Mouse (Mus musculus) left cerebral cortex, postnatal 36 days (tissue): ENCODE measurements around the gene Ddx56. TPM values are rescaled to one million over a fixed set of nuclear protein-coding genes. Genes with fewer than 3 reads are reported as not detected.
"Not testable (repeated sequence)": the region's sequence is repeated elsewhere in the genome, so short reads cannot be mapped to it uniquely, and the experiment has no call there.

ENCODE experiments used
- DNase-seq, 2 experiments: peaks; one replicate each; pipeline ENCODE4 v3.0.0; 2021 to 2022; ENCODE audit warnings: low spot score in 2 of 2, mixed read lengths in 1 of 2
- intact Hi-C: fragments of 180-260 bp; cut with DNase I; formaldehyde crosslinking; loops from one replicate; pipeline ENCODE4 v1.15.1; 2025
- total RNA-seq, 2 experiments: library from RNA; stranded (reverse); gene quantifications; 2 replicates each; pipeline ENCODE4 v1.2.3; 2021

Gene Ddx56
- total RNA-seq, 2 experiments from 2014 or later = 45.8 to 46.5 TPM

DNA sequence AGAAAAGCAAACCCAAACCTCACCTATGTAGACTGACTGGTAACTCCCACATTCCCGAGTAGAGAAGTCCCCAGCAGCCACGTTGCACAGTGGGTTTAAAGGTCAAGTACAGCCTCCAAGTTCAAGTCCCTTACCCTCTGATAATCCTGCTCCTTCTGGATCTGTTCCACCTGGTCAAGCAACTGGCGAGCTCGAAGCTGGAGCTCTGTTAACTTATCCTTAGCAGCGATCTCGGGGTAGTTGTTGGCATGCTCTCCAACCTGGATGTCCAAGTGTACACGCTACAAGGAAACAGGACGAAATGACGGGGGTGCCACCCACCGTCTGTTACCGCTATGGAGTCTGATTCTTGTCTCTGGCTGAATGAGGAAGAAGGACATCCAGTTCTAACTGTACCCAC lies 6.0 kb upstream of the Ddx56 start:
- intact Hi-C loops = no loop called here
- no peak for DNase-seq

DNA sequence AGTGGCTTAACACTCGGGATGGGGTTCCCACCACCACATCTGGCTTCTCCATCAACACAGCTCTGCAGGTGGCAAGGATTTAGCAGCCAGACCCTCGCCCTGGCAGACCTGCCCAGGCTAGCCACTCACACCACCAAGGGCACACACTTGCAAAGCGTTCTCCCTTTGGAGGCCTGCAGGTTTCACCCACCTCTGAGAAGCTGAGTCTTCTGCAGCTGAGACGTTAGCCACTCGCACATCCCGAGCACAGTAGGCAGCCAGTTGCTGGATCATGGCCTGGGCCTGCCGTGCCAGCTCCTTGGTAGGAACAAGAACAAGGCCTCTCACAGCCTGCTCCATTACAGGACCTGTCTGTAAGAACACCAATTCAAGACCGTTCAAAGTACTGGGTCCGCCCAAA lies 951 bp downstream of the Ddx56 start:
- intact Hi-C loops = loop anchor here (5.0 to 10.0 kb wide), 2 partner anchors 64 to 152 kb away; partner anchors contain the start of genes A730071L15Rik and Nudcd3
- no peak for DNase-seq

DNA sequence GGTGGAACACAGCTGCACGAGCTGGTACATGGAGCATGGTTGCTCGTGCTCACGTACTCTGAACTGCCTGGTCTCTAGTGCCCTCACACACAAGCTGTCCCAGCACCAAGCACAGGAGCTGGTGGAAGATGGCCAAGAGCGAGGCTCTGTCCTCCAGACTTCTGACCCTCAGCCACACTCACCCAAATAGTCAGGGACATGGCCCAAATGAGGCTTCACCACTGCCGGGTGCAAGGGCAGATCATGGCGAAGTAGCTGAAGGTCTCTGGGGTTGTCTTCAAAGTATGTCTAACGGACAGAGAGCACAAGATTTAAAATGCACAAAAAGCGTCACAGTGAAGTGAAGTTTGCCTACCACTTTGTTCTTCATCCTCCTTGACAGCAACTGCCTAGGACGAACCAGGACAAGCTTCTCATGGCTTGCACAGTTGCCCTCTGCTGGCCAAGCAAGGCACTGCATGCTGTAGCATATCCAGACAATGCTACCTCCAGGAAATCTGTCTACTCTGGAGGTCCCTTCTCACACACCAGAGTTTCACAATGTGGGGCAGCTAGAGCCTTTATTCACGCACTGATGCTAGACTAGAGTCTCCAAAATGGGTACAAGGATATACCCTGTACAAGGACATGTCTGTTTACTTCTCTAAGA lies 6.0 kb downstream of the Ddx56 start:
- intact Hi-C loops = loop anchor here (5.0 to 10.0 kb wide), 2 partner anchors 147 to 269 kb away; no protein-coding TSS in a partner anchor
- DNase-seq = peak; percentile 59 to 64

DNA sequence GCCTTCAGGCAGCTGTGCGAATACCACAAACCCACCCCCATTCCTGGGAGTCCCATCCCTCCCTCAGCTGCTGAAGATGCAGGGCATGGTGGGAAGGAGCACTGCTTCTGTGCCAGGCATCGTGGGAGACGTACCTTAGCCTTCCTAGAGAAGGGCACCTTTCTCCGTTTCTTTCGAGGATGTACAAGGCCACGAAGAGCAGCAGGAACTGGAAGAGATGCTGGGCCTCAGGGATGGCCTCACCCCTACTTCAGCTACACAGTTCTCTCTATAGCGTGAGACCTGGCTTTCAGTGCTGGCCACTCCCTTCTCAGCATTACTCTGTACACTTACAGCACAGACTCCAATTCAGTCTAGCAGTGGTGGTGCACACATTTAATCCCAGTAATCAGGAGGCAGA lies 8.2 kb downstream of the Ddx56 start:
- no peak for DNase-seq
- intact Hi-C loops = no loop called here

DNA sequence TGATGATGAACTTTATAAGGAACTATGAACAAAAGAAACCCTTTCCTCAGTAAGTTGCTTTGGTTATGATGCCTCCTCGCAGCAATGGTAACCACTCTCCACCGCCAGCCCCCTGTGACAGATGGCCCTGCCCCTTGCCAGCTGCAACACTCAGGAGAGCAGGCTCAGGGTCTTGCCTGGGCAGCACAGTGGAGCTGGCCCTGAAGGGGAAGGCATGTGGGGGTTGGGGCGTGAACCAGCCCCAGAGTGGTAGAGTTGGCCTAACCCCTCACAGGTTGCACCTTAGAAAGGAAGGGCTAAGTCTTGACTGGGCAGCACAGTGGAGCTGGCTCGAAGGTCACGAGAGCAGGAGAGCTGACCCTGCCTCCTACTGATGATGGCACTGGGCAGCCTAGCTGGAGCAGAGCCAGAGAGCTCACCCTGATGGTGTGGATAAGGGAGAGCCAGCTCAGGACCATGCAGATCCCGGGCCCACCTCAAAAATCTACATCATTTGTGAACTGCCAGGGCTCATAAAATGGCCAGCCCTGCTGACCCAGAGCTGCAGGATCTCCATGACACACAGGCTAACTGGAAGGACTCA lies 11.0 kb downstream of the Ddx56 start:
- DNase-seq = no peak
- intact Hi-C loops = no loop called here

DNA sequence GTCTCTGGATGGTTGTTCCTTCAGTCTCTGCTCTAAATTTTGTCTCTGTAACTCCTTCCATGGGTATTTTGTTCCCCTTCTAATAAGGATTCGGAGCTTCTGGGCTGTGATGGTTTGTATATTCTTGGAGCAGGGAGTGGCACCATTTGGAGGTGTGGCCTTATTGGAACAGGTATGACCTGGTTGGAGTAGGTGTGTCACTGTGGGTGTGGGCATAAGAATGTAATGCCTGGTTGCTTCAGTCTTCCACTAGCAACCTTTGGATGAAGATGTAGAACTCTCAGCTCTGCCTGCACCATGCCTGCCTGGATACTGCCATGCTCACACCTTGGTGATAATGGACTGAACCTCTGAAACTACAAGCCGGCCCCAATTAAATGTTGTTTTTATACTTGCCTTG lies 13.0 kb downstream of the Ddx56 start:
- DNase-seq, intact Hi-C loops: not testable (repeated sequence)

DNA sequence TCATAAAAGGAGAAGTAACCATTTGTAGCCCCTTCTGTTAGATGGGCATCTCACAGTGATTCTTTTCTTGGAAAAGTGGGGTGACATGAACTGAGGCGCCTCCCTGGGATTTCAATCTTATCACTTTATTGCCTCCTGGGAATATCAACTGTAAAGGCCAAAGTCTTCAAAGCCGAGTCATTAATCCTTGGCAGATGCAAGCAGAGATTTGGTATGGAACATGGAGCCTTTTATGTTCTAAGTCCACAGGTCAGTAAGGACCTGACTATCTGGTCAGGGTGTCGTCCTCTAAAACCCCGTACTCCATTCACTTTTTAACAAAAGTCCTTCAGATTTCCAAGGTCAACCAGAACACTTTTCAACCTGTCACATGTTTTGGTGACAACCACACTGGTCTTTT lies 14.7 kb downstream of the Ddx56 start:
- no peak for DNase-seq
- intact Hi-C loops = no loop called here

DNA sequence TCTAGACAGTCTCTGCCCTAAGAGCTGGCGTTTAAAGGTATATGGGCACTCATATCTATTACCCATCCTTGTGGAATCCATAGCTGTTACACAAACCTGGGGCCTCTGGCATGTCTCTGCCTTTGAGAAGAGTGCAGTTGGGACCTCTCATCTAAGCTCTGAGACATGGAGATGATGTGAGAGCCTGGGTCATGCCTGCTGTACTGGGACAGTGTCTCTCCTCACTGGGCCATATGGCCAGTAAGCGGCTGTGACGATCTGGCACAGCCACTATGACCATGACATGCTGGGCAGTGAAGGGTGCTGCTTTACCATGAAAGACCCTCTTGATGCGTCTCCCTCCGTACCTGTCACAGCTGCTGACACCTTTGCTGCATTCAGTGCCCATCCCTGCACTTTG lies 15.3 kb downstream of the Ddx56 start:
- intact Hi-C loops = no loop called here
- no peak for DNase-seq

DNA sequence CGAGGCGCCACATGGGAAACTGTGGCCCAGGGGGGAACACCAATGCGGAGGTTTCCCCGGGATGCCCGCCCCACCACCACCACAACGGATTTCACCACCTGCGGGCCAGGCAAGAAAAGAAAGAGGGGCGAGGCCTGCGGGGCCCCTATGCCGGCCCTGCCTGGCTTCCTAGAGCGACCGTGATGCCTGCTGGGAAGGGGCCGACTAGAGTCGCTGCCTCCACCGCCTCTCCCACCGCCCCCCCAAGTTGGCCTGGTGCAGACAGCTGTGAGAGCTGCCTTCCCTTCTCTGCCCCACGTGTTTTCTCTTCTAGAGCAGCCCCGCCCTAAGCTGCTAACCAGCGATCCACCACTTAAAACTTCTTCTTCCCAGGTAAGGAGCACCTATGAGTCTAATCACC lies 22.9 kb downstream of the Ddx56 start:
- no peak for DNase-seq
- intact Hi-C loops = no loop called here

DNA sequence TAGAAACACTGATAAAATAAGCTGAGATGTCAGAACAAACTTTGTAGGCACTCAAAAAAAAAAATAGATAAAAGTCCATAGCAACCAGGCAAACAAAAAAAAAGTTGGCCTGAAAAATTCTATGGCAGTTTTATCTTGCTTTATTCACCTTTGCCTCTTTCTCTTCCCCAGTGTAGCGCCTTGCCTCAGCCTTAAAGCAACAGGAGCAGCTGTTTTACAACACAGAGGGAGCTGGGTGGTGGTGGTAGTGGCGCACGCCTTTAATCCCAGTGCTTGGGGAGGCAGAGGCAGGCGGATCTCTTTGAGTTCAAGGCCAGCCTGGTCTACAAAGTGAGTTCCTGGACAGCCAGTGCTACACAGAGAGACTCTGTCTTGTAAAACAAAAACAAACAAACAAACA lies 34.5 kb downstream of the Ddx56 start:
- intact Hi-C loops = no loop called here

DNA sequence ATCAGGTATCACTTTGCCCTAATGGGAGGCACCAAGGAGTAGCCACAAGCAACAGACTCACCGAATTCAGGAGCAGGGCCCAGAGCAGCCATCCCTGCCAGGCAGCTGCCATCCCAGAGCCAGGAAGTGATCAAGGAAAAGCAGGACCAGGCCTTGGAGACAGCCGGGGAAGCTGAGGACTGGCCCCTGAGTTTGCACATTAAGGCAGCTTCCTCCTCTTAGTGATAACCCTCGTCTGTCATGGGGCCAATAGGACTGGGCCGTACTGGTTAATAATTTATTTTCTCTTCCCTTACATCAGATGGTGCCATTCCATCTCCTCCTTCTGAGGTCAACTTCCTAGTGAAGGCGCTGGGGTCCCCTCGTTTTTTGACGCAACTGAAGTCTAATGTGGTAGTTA lies 37.6 kb downstream of the Ddx56 start, which contains the start of gene Npc1l1:
Npc1l1 (minus strand) TSS at position 132 of the 400 bp plus-strand sequence.
- DNase-seq = no peak
- intact Hi-C loops = no loop called here

More for the DNA sequence above, 34.5 kb downstream of the Ddx56 start:
- no peak for DNase-seq

DNA sequence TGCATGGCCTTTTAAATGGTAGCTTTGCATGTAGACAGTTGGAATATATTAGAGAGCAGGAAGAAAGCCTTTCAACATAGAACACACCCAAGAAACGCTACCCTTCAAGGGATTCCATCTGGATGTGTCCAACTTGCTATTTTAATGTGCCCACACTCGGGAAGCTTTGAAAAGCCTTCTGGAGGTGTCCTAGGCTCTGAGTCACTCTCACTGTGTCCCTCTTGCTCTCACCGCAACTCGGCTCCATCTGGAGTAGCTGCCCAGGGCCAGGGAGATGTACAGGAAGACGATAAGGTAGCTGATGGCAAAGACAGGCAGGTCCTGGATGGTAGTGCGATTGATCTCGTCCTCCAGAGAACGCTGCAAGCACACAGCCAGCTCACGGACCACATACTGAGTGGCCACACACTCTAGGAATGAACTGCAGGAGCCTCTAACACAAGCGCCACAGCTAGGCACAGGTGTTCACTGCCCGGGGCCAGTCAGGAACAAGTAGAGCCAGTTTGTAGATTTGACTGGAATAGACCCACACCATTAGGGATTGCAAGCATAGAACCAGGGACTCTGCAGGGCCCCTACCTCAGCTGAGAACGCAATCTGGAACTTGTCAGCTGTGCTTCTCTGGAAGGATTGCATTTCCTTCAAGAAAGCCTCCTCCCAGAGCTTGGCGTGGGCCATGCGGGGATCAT lies 42.9 kb downstream of the Ddx56 start:
- DNase-seq = peak; percentile 58 to 64
- intact Hi-C loops = no loop called here

DNA sequence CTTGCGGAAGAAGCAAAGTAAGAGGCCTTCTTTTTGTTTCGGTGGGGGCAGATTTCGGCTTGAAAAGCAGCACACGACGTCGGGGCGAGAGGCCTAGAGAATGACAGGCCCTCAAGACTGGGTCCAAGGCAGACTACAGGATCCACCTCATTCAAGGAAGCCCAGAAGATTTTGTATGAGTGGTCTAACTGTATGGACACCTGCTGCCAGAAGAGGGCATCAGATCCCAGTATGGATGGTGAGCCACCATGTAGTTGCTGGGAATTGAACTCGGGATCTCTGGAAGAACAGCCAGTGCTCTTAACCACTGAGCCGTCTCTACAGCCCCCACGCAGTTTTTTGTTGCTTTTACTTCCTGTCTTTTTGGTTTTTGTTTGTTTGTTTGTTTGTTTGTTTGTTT lies 45.4 kb downstream of the Ddx56 start:
- intact Hi-C loops = no loop called here
- no peak for DNase-seq

DNA sequence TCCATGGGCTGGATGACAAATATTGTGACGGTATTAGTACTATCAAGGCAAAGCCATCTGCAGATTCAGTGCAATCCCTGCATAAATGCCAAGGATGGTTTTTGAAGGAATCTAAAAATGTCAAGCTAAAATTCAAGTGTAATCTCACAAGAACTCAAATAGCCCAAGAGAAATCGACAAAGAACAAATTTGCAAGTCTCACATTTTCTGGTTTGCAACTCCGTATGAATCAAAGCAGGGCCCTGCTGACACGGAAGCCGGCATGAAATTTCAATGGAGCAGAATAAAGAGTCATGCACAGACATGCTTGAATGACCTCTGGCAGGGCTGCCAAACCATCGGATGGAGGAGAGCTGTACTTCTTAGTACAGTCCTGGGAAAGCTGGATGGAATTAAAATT lies 47.6 kb downstream of the Ddx56 start:
- no peak for DNase-seq
- intact Hi-C loops = no loop called here

DNA sequence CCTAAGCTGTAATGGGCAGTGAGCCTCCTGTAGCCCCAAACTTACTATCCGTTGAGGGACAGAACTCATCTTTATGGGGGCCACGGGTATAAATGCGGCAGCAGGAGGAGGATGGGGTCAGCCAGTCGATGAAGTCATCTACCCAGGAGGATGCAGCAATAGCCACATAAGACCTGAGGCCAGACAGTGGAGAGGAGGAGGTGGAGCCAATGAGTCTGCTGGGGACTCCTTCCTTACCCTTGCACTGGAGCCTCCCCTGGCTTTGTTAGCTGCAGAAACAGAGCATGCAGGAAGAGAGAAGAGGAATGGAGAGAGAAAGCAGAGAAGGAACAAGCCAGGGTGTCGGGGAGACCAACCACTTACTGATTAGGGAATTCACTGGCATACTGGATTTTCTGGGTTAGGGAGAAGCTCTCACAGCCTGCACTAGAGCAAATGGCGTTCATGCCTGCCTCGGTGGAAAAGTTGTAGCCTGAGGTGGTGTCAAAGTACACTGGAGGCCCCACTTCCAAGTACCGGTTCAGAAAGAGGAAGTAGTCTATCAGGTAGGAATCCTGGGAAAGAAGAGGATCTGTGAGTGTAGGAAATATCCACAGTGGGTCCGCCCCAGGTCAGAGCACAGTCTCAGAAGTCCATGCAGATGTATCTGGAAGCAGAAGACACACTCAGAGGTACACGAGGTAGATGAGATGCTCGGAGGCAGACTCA lies 49.2 kb downstream of the Ddx56 start:
- no peak for DNase-seq
- intact Hi-C loops = no loop called here

DNA sequence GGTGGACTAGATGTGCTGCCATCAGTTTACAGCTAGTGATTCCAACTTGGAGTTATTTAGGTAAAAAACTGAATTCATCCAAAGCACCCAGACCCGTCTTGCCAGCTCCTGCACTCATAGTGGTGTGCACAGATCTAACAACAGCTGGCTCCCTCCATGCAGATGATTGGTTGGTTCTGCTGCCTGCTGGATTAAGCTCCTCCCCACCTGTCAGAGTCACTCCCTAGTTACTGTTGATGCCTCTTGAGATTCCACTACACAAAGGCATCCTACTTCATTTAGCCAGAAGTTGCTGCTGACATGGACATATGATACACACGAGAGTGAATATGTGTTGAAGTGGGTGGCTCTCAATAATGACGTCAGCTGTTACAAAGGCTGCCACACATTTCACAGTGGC lies 50.7 kb downstream of the Ddx56 start:
- intact Hi-C loops = no loop called here
- DNase-seq = no peak
